Mouse (Mus musculus) megakaryocyte, adult 5-6 weeks (primary cell): Measurements from ENCODE around the gene Cyb5r3. TPM values are rescaled to one million over a fixed set of nuclear protein-coding genes. Genes with fewer than 3 reads are reported as not detected.

Experiments used
- ATAC-seq: 2 replicates; pipeline ENCODE4 v1.8.0; 2016; ENCODE audit warnings: mild to moderate bottlenecking, inconsistent platforms; ENCODE audit not compliant: poor library complexity, severe bottlenecking
- total RNA-seq, 2 experiments: library from RNA; stranded (forward) in 1 of 2; stranded (reverse) in 1 of 2; fragments of 153-499, 151-499 nt in 1 of 2; fragments of 221-1000, 200-1000 nt in 1 of 2; gene quantifications; 2 replicates each; pipeline versions ENCODE4 v1.2.3 to v1.2.4; 2015 to 2017

Cyb5r3 gene
- total RNA-seq, 2 experiments from 2014 or later: 21.0 to 42.8 TPM

DNA sequence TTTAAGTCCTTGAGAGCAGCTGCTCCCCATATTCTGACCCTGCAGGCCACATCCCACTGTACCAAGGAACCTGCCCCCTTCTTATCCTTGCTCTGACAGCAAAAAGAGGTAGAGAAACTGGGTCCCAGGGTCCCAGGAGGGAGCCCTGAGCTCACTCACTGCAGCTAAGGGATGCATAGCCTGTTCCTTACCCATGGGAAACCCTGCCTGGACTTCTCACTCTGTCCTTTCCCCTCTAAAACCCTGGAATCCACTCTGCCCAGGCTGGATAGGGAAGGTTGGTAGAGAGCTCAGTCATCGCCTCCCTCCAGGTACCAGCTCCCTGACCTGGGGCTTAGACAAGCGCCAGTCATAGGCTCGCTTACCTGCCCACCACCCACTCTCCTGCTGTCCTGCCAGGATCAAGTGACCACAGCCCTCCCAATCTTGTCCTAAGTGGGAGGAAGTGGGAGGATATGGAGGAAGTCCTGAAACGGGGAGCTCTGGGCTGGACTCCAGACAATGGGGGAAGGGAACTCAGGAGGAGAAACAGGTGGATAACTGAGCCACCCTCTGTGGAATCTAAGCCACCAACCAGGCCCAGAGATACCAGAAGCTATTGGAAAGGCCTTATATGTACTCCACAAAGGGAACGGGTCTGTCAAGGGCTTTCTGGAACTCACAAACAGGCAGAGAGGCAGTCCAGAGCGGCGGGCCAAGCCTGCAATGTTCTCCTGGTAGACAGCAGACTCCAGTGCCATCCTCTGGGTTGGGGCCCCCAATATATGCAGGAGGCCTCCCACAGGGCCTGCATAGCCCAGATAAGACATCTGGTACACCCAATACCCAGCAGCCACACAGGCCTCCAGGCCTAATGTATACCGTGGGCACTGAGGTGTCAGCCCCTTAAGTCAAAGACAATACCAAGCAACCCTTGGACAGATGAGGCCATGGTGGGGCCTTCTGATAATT, 2.3 kb downstream of the Cyb5r3 start:
- ATAC-seq: no peak

DNA sequence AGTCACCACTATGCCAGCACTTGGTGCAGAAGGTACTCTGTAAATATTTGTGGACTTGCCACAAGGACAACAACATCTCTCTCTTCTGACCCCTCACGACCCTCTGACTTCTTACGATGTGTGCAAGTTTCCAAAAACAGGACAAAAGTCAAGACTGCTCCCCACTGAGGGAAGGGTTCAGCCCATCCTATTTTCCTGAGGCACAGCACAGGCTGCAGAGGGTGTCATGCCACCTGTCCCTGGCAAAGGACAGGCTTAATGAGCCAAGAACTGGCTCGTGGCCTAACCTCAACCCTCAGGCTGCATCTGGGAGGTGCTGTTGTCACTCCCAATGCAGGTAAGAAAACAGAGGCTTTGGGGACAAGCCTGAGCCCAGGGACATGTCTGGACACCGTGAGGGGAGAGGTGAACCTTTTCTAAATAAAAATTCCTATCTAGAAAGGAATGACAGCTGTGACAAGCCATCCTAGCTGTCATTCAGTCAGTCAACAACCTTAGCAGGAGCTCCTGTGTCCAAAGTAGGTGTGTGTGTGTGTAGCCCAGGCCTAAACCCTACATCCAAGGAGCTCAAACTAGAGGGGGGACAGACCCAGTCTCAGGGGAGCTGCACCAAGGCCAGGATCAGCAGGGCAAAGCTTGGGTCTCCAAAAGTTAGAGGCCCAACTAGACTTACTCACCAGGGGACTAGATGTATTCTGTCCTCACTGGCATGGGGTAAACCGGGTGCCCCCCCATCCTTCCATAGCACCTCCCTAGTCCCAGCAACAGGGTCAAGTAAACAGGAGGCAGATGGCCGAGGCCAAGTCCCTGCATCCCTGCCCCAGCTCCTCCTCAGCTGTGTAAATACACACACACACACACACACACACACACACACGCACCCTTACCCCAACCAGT, 3.3 kb downstream of the Cyb5r3 start:
- no peak for ATAC-seq

DNA sequence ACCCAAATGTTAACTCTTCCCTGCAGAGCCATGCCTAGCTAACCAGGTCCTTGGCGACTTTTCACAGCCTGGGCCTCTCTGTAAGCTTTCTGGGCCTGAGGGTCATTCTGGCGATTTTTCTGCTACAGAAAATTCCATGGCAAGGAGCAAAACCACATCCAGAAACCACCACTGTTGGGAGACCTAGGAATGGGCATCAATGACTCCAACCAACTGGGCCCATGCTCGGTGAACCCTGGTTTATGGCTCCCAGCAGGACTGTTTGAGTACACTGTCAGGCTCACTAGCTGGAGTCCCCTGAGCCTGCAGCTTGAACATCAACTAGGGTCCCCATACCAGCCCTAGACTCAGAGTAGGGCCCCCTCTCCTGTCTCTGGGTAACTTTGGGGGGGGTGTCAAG, 4.1 kb downstream of the Cyb5r3 start:
- no peak for ATAC-seq

DNA sequence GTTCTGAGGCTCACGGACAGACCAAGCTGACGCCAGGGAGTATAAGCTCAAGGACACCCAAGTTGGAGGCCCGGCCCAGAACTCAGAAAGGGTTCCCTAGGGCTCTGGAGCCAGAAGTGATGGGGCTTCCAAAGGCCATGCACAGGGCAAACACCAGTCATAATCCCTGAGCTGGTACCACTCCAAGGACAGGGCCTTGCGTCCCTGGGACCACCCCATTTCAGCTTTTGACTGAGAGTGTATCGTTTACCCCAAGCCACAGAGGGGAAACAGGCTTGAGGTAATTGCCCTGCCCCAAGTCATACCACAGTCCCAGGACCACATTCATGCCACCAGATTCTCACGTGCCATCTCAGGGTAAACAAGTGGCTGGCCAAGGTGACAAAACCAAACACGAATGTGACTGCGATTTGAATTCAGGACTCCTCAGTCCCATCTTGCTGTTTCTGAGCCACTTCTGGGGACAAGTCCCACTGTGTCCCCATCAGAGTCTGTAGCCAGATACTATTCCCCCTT, 4.8 kb downstream of the Cyb5r3 start:
- ATAC-seq: no peak

DNA sequence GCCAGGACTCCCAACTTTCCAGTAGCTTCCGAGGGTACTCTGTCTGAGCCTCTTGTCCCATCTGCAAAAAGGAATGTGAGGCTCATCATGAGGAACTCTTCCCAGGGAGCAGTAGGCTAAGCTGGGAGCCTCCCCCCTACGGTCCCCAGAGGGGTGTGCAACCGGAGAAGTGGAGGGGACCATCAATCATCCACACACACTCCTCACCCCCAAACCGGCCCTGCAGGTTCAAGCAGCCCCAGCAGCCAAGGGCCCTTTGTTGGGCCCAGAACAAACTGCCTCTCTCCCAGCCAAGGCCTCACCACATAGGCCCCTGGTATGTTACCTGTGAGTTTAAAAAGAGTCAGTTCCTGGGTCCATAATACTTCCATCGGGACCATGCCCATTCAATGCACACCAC, 5.3 kb downstream of the Cyb5r3 start:
- ATAC-seq: no peak

DNA sequence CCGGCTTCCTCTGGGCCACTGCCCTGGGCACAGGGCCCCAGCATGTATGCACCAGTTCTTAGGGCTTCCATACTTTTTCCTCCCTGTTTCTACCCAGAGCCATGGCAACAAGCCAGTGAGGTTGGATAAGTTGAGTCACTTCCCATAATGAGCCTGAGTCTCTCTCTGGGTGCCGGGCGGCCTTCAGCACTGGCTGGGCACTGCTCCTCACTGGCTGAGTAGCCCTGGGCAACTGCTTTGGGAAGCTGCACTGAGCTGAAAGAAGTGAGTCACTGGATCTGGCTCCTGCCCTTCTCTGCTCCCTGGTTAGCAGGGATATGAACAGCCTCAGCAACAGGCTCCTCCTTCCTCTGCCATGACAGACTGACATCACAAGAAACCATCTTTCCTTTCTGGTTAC, 5.8 kb downstream of the Cyb5r3 start:
- ATAC-seq: no peak

DNA sequence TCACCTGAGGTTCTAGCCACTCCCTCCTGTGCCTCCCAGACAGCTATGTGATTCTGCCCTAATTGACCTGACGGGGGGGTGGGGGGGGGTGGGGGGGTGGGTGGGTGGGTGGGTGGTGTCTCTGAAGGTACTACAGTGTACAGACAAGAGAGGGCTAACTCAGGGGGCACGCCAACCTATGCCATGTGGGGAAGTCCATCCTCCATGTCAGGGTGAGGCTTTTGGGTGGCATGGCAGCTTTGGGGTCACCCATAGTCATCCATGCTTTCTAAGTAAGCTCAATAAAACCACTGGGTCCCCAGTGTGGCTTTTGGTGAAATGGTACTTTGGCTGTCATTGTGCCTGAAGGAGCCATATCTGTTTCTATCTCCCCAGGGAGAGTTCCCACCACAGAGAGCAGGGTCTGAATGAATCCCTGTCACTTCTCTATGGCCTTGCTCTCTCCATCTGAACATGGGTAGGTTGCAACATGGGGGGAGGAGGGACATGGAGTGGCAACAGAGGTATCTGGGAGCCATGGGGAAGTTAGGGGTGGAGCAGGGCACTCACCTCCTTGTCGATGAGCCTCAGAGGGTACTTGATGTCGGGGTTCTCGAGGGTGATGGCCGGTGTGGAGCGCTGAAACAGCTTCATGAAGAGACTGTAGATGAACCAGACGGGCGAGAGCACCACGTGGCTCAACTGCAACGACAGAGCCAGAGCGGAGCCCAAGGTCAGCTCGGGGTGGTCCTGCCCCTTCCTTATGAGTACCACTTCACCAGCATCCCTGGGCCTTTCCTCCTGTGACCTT, 6.7 kb downstream of the Cyb5r3 start:
- ATAC-seq: no peak

DNA sequence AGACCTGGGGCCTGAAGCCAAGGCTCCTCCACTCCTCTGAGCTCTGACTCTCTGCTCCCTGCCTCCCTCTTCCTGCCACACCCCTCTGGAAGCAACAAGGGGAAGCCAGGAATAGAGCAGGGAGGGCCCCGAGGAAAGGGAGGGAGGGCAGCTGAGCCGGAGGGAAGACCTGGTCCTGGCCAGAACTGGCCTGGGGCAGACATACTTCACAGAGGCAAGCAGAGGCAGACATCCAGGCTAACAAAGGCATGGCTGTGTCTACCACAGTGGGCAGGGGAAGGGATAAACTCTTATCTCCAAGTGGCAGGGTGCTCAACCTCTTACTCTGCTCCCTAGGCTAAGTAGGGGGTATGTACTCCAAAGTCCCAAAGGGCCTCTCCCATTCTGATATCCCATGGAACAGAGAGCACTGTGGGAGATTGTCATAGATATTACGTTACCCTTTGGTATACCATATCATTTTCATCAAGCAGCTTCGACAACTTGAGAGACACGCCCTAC, 7.4 kb downstream of the Cyb5r3 start:
- ATAC-seq: no peak

DNA sequence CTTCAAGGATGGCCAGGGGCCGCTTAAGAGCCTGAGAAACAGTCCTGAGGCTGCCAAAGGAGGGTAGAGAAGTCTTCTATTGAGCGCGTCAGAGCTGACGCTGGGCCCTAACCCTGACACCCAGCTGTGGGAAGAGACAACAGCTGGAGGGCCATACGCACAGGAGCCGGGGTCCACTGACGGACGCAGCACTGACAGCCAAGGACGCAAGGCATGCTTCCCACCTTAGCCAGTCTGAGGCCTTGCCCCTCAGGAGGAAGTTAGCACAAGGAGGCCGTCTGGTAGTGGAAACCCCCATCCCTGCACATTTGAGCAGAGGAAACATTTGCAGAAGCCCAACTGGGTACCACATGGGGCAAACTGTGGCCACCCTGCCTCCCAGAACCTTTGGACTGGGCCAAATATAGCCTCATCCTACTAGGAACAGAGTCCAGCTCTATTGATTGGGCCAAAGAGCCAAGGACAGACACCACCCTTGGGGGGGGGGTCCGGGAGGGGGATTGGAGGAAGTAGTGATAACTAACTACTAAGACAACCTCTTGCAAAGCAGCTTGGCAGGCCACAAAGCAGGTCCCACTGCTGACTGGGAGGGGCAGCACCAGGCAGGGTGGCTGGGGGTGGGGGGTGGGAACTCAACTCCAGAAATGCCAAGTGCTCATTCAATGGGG, 9.4 kb downstream of the Cyb5r3 start:
- ATAC-seq: no peak

DNA sequence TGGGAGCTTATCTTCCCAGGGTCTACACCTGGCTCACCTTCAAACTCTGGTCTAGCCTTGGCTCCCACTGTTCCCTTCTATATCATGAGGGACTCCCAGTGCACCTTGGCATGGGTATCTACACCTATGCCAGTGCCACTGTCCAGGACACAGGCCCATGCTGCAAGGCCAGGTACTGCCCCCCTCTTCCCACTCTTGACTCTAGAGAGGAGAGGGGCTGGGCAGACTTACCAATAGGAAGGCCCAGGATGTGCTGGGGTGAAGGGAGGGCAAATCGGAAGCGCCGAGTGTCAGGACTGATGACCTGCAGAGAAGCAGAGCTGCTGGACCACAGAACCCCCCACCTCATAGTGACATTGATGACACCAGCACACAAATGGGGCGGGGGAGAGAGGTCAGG, 10.4 kb downstream of the Cyb5r3 start:
- no peak for ATAC-seq

DNA sequence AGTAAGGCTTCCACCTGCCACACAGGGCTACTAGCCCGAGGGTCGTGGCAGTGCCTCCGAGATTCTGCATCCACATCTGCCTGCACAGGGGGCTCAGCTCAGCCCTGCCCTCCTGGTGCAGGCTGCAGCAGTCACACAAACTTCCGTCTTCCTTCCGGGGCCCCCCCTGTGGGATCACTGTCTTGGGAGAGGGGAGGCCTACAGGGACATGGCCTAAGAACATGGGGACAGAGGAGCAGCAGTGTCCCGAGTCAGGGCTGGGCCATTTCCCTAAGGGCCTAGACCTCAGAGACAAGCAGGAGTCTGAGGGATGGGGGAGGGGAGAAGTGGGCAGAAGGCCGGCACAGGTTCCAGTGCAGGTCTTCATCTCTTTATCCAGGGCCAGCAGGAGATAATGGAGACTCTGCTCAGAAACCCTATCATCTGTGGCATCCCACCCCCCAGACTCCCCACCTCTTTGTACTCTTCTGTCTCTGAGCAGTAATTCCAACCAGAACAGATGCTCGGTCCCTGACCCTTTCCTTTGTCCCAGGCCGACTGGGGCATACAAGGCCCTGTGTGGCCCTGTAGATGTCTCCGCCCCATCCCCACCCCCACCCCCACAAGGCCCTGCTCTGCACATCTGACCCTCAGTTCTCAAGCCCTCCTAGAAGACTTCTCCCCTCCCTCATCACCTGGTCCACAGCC, 11.2 kb downstream of the Cyb5r3 start:
- no peak for ATAC-seq

DNA sequence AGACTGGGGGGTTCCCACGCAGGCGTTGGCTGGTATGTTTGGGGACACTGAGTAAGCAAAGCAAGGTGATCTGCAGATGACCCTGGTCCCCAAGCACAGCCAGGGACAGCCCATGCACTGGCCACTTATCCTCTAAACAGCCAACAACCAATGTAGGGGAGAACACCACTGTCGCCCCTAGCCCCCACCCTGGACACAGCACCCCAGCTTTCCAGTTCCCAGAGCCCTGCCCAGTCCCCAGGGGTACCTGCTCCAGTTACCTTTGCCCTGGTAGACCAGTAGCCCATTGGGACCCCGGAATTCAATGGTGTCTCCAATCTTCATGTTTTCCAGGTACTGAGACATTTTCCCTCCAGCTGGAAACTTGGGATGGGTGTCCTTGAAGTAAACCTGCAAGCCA, 11.8 kb downstream of the Cyb5r3 start:
- no peak for ATAC-seq

DNA sequence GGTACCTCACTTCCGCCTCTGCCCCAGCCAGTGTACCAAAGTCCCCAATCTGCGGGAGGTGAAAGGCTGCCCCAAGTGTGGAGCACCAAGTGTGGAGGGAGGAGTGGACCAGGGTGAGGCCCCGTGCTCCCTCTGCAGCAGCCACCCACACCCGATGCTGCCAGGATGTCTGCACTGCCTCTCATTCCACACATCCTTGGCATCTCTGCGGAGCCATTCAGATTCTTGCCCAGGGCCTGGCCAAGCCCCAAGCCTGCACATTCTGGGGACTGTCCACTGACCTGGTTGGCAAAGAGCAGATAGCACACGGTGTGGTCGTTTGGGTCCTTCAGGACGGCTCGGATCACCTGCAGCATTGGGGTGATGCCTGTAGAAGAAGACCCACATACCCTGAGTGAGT, 12.6 kb downstream of the Cyb5r3 start:
- no peak for ATAC-seq

DNA sequence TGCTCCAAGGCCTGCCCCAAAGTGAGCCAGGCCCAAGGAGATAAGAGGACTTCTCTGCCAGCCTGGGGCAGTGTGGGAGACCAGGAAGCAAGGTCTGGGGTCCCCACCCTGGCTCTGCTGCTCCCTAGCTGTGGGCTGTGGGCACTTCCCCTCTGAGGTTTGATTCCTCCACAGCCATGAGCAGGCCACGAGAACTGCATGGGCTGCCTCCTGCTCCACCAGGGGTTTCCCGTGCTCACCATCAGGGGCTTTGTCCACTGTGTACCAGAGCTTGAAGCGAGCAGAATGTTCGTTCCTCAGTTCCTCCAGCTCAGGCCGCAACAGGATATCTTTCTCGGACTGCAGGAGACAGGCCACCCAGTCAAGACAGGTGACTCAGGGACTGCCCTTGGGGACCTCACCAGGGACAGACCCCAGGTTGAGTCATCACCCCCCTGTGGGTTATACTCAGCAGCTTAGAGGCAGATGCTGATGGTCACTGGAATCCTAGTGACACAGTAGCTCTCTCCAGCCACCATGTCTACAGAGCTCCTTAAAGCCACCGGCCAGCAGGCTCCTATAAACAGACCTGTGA, 13.7 kb downstream of the Cyb5r3 start:
- no peak for ATAC-seq

DNA sequence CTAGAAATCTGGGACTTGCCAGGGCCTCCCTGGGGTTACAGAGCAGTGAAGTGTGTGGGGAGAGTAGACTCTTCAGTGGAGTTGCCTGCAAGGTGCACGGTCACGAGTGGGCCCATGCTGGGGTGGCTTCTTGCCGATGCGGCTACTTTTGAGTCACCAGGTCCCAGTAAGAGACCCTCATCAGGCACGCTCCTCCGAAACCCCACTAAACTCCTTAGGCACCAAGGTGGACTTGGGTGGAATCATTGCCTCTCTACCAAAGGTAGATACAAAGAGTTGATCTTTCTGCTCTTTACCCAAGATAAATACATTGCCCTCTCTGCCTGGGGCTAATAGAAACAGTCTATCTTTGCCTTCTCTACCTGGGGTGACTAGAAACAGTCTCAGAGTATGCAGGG, 14.7 kb downstream of the Cyb5r3 start:
- no peak for ATAC-seq

DNA sequence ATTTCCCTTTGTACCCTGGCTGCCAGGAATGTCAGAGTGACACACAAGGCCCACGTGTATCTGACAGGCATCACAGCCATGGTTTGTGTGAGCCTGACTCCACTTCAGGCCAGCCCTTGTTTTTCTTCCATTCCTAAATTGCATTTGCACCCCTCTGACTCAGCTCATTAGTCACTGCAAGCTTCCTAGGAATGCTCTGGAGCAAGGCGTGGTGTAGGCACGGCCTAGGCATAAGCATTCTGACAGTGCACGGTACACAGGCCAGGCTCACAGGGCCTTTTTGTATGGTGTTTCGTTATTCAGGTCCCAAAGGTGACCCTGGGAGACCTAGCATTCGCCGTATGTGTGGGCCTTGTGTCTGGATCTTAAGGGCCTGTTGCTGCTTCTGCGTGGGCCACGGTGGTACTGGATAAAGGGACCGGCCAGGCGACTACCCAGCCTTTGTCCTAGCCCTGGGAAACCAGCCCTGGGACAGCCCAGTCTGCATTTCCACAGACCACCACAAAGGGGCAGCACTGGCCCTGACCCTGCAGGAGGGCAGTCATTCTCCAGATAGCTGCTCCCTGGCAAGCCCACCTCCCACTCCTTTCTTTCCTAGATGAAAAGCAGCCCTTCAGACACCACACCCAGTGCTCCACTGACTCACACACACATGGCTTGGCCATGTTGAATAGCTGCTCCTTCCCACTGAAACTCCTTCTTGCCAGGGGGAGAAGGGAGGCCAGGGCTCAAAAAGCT, 15.3 kb downstream of the Cyb5r3 start:
- peak; percentile 73 for ATAC-seq

DNA sequence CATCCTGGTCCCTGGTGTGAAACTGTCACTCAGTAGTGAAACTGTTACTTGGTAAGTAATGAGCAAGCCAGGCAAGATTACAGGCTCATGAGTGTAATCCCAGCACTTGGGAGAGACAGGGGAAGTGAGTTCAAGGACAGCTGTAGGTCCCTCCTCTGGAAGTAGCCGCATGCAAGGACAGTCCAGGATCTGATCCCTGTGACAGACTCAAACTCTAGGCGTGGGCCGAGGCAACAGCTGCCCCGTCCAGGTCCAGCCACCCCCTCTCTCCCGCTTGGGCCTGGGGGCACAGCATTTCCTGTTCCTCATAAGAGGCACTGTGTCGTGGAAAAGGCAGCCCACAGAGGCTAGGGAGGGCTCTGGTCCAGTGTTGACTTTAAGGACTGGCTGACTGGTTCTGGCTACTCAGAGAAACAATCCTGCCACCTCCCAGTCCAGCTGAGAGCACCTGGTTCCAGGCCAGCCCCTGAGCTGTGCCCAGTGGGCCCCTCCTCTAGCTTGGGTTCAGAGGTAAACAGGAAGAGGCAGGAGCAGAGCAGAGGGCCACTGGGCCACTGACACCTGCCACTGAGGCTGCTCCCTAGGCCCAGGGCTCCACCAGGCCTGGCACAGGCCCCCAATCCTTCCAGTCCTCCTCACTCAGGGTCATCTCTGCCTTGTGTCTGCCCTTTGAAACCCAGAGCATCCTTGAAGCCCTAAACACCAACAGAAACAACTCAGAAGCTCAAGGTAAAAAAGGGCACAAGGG, 16.5 kb downstream of the Cyb5r3 start:
- no peak for ATAC-seq

DNA sequence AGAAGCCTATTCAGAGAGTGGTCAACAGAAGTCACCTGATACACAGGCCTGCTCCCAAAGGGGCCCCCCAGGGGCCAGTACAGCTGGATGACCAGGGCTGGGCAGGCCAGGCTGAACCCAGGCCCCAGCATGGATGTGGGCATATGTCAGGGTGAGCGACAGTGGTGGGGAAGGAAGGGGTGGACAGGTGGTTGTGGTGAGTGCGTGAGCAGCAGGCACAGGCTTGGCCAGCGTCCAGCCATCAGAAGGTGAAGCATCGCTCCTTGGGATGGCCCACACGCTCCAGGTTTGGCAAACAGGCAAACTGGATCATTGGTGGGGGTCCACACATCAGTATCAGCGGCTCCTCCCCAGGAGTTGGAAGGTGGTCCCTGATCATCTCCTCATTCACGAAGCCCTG, 18.1 kb downstream of the Cyb5r3 start:
- ATAC-seq: no peak
